Mouse (Mus musculus) ES-E14 (cell line): ENCODE data around the gene Timd2.

Experiments
- CHD2 ChIP-seq: IDR thresholded peaks from 2 replicates; pipeline ENCODE4 v1.6.1; 2014; ENCODE audit warnings: mild to moderate bottlenecking, low read depth, low read length, inconsistent platforms
- HCFC1 ChIP-seq: IDR thresholded peaks from 2 replicates; pipeline ENCODE4 v1.6.1; 2012; ENCODE audit warnings: low read length, inconsistent platforms, borderline replicate concordance; ENCODE audit not compliant: insufficient read depth
- MAFK ChIP-seq: IDR thresholded peaks from 2 replicates; pipeline ENCODE4 v1.6.1; 2014; ENCODE audit warnings: mild to moderate bottlenecking, low read depth, low read length, inconsistent platforms; ENCODE audit not compliant: insufficient read depth
- ZC3H11A ChIP-seq: IDR thresholded peaks from 2 replicates; pipeline ENCODE4 v1.6.1; 2012; ENCODE audit warnings: low read depth, mild to moderate bottlenecking, inconsistent platforms, low read length, borderline replicate concordance
- ZNF384 ChIP-seq: IDR thresholded peaks from 2 replicates; pipeline ENCODE4 v1.6.1; 2012; ENCODE audit warnings: low read depth, low read length, inconsistent platforms

DNA sequence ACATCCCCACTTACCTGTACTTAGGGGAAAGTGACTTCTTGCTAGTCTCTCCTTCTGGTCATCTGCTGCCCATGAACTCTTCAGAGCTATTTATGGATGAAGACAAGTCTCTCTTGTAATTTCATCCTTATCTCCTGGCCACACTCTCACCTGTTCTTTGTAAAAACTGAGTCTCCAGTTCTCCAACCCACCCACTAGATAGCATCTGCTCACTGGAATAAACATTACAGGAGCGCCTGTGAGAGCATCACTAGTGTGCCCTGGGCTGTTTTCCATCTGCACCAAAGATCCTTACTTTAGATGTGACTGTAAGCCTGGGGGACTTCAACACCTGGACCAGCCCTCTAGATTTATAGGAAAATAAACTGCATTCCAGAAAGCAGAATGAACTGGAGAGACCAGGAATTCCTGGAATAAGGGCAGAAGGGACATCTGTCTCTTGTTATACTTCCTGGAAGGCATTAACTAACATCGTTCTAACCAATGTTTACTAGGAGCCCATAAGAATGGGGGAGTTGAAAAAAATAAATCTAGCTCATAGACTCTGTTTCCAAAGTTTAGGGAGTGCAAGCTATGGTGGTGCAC lies 77.6 kb downstream of the Timd2 start, which contains the start of gene Dppa1:
- TF ChIP-seq MAFK (no peak), ZNF384 (no peak), ZC3H11A (no peak), CHD2 (no peak), HCFC1 (no peak)
